19 mouse cellular contexts compared by ENCODE assay signal in the genomic region with DNA sequence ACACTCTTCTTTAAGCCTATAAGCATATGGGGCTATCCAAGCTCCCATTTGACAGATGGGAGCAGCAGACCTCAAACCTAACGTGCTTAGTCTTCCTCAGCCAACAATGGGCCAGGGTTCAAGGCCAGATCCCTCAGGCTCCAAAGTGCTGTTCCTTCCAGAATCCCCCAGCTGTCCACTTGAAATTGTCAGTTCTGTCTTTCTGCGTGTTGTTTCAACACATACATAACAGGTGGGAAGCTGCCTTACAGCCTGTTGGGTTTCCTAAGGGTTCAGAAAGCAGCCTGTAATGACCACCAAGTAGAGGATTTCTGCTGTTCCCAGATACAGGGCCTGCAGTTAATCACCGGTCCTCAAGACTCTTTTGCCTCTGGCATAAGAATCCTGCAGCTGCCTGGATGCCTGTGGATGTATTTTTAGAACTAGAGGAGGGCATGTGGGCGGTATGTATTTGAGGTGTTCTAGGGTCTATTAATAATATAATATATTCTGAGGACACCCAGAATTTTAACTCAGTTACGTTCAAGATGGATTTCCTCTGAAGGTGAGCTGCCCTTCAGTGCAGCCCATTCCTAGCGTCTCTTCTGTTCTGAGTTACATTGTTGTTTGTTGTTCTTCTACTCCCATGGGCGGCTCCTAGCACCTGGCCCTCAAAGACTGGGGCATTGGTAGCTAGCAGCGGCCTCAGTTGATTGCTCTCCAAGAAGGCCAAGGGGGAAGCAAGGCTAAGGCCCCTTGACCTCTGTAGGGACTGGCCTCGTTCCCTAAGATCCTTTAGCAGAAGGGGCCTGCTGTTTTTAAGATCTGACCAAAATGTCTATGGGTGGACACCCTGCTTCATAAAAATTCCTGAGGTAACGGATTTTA. TPM values are rescaled to one million over a fixed set of nuclear protein-coding genes. Genes with fewer than 3 reads are reported as not detected.
A peak's percentile ranks its signal among the peaks of the same experiment; 100 is the strongest.
DNase-seq lines count a peak whose midpoint lies in the region; ATAC-seq and TF ChIP-seq lines count a peak whose summit lies in the region.
"Had no signal": no experiment of that assay in that cellular context is flagged by ENCODE, and none has a peak within 500 bp of the region (broad histone marks: within the 10 kb centered on the region; RNA-seq: fewer than 3 reads in every experiment).

No protein-coding gene starts in this region.

- H3K79me2 ChIP-seq in heart, adult 2 months (replicated peaks; ENCODE audit: control insufficient read depth, insufficient read depth, low read length) = no peaks in the 10 kb centered on the region

- H3K4me2 ChIP-seq in embryonic facial prominence, embryonic 15.5 days (replicated peaks) = no peak overlapping the region
- H3K4me2 ChIP-seq in limb, embryonic 15.5 days = no peak overlapping the region
- H3K4me2 ChIP-seq: embryonic facial prominence, embryonic 13.5 days; hindbrain, embryonic 13.5 days; midbrain, embryonic 15.5 days; neural tube, embryonic 15.5 days had no signal

- peaks cover 34% of the 10 kb centered on the region for H3K4me1 ChIP-seq in heart, adult 2 months (ENCODE audit: control insufficient read depth, insufficient read depth, low read length)
- 0 out of 2 replicates have a peak, but pooled peaks cover 4% of the 10 kb centered on the region for H3K4me1 ChIP-seq in embryonic facial prominence, embryonic 15.5 days
- H3K4me1 ChIP-seq in limb, embryonic 15.5 days = peaks cover 13% of the 10 kb centered on the region; the same call in 1 of the 2 replicates
- H3K4me1 ChIP-seq: embryonic facial prominence, embryonic 13.5 days; midbrain, embryonic 15.5 days; neural tube, embryonic 15.5 days had no signal

- no peak for TF ChIP-seq CTCF in heart, adult 2 months (IDR thresholded peaks at IDR 0.05)
- TF ChIP-seq CTCF in layer of hippocampus, adult 2 months (conservative IDR thresholded peaks at IDR 0.05) = no peak

- no peak overlapping the region for H3K4me3 ChIP-seq in heart, adult 2 months
- H3K4me3 ChIP-seq in layer of hippocampus, adult 2 months = no peak overlapping the region
- no peak overlapping the region for H3K4me3 ChIP-seq in embryonic facial prominence, embryonic 15.5 days (replicated peaks)
- no peak overlapping the region for H3K4me3 ChIP-seq in limb, embryonic 15.5 days
- H3K4me3 ChIP-seq: embryonic facial prominence, embryonic 13.5 days; hindbrain, embryonic 13.5 days; midbrain, embryonic 15.5 days; neural tube, embryonic 15.5 days had no signal

- ATAC-seq in embryonic facial prominence, embryonic 15.5 days (ENCODE audit: insufficient number of reproducible peaks, low FRiP score, low TSS enrichment, low read depth) = no peak
- ATAC-seq in limb, embryonic 15.5 days (ENCODE audit: insufficient number of reproducible peaks, low FRiP score, low TSS enrichment, low read depth) = no peak
- ATAC-seq: forebrain, embryonic 16.5 days; inflammation-experienced regulatory T-cells, adult 6 months; liver, postnatal 0 days; midbrain, embryonic 15.5 days had no signal

- WGBS in heart, adult 2 months = 33% methylated on average over 10 of the region's 10 CpGs
- 61% methylated on average over 10 of the region's 10 CpGs for WGBS in embryonic facial prominence, embryonic 15.5 days
- WGBS in limb, embryonic 15.5 days = 57% methylated on average over 10 of the region's 10 CpGs

- peak overlapping the region; percentile 18; the same call in 1 of the 2 replicates for H3K9ac ChIP-seq in heart, adult 2 months (ENCODE audit: low read depth, low read length)
- no peak overlapping the region for H3K9ac ChIP-seq in embryonic facial prominence, embryonic 15.5 days
- no peak overlapping the region for H3K9ac ChIP-seq in limb, embryonic 15.5 days
- H3K9ac ChIP-seq: embryonic facial prominence, embryonic 13.5 days; hindbrain, embryonic 13.5 days; liver, postnatal 0 days; midbrain, embryonic 15.5 days; neural tube, embryonic 15.5 days had no signal

- H3K27ac ChIP-seq in heart, adult 2 months = peak overlapping the region; percentile 69
- 0 out of 2 replicates have a peak overlapping the region, but pooled peaks have one; percentile 10 for H3K27ac ChIP-seq in layer of hippocampus, adult 2 months
- peak overlapping the region; percentile 3; the same call in 1 of the 2 replicates for H3K27ac ChIP-seq in embryonic facial prominence, embryonic 15.5 days (replicated peaks)
- H3K27ac ChIP-seq in limb, embryonic 15.5 days = peak overlapping the region; percentile 50
- H3K27ac ChIP-seq: embryonic facial prominence, embryonic 13.5 days; hindbrain, embryonic 13.5 days; midbrain, embryonic 15.5 days; neural tube, embryonic 15.5 days had no signal

- no peaks in the 10 kb centered on the region for H3K9me3 ChIP-seq in embryonic facial prominence, embryonic 15.5 days (replicated peaks)
- H3K9me3 ChIP-seq in limb, embryonic 15.5 days = no peaks in the 10 kb centered on the region
- H3K9me3 ChIP-seq: embryonic facial prominence, embryonic 13.5 days; hindbrain, embryonic 13.5 days; midbrain, embryonic 15.5 days; neural tube, embryonic 15.5 days had no signal

- peaks cover 31% of the 10 kb centered on the region for H3K36me3 ChIP-seq in heart, adult 2 months (ENCODE audit: control insufficient read depth, insufficient read depth, low read length)
- no peaks in the 10 kb centered on the region for H3K36me3 ChIP-seq in embryonic facial prominence, embryonic 15.5 days
- H3K36me3 ChIP-seq in limb, embryonic 15.5 days = no peaks in the 10 kb centered on the region
- H3K36me3 ChIP-seq: embryonic facial prominence, embryonic 13.5 days; hindbrain, embryonic 13.5 days; midbrain, embryonic 15.5 days; neural tube, embryonic 15.5 days had no signal

- intact Hi-C loops in heart, adult 2 months (cut with DNase I) = no loop called here

- DNase-seq in heart, adult 2 months = peak in 1 of 2 experiments; percentile 40
- no peak for DNase-seq in heart, adult 9 months (ENCODE audit: low spot score in 2 of 2)
- no peak for DNase-seq in layer of hippocampus, adult 2 months (ENCODE audit: low spot score in 2 of 2)
- DNase-seq in layer of hippocampus, adult 8-10 months (ENCODE audit: low spot score in 2 of 2) = no peak
- no peak for DNase-seq in spleen, adult 18-20 months
- DNase-seq: adrenal gland, postnatal 36 days; cerebellum, adult 8-10 months; kidney, postnatal 36 days; liver, postnatal 0 days; lung, postnatal 10 days had no signal

- H3K27me3 ChIP-seq in heart, adult 2 months (ENCODE audit: control insufficient read depth, insufficient read depth, low read length) = no peaks in the 10 kb centered on the region
- H3K27me3 ChIP-seq in embryonic facial prominence, embryonic 15.5 days = no peaks in the 10 kb centered on the region
- no peaks in the 10 kb centered on the region for H3K27me3 ChIP-seq in limb, embryonic 15.5 days
- H3K27me3 ChIP-seq: embryonic facial prominence, embryonic 13.5 days; hindbrain, embryonic 13.5 days; midbrain, embryonic 15.5 days; neural tube, embryonic 15.5 days had no signal

- no peak for TF ChIP-seq POLR2A in heart, adult 2 months (IDR thresholded peaks at IDR 0.05; ENCODE audit: insufficient read depth, low read depth, low read length)

- TF ChIP-seq EP300 in heart, adult 2 months (IDR thresholded peaks at IDR 0.05; ENCODE audit: insufficient read depth, low read depth, low read length) = no peak

RNA-seq across cellular contexts. Expression of gene Zfp366, which starts 41.0 kb away (rescaled TPM):
- 10 to 100 TPM in 1 of 2 experiments, 1 to 10 TPM in 1; 9.7 to 14.4 TPM for total RNA-seq in heart, adult 2 months (2021)
- 5.0 and 7.8 TPM in 2 replicates for polyA plus RNA-seq in heart, adult 2 months (2012; rRNA removed)
- 1 to 10 TPM; 2.5 to 4.9 TPM for total RNA-seq in layer of hippocampus, adult 2 months (2021)
- total RNA-seq in layer of hippocampus, adult 8-10 months (2022) = 1 to 10 TPM; 3.7 to 4.9 (median 3.9) TPM
- 0.68 and 0.81 TPM in 2 replicates for polyA plus RNA-seq in embryonic facial prominence, embryonic 15.5 days (2015; fragmentation: Nextera tagmentation; extraction: Ambion mirVana)
- polyA plus RNA-seq in limb, embryonic 15.5 days (2015; fragmentation: Nextera tagmentation; extraction: Ambion mirVana) = 0.62 and 0.67 TPM in 2 replicates
- polyA plus RNA-seq: C2C12 had no signal

Comparison
In these comparisons a context has a peak if more than half of its experiments do, and no peak if none do; other contexts are left out.
1. H3K27ac ChIP-seq: peak in every context shown above with its lines; median percentile 69 in heart, adult 2 months; 50 in limb, embryonic 15.5 days; 10 in layer of hippocampus, adult 2 months; 3 in embryonic facial prominence, embryonic 15.5 days.